Mouse (Mus musculus): ENCODE measurements around the gene Crocc2. TPM values are rescaled to one million over a fixed set of nuclear protein-coding genes. Genes with fewer than 3 reads are reported as not detected.

The Crocc2 gene
- total RNA-seq, 1 experiment: 3.1 TPM

GRCm38 (mm10) chr1:93162588-93162987 lies 5.9 kb upstream of the Crocc2 start:
- Histone ChIP-seq H3K9ac (ENCODE audit: insufficient read depth, low read depth, low read length, poor library complexity, severe bottlenecking) (no peak overlapping the region), H3K9me3 (ENCODE audit: control insufficient read depth, insufficient read depth, low read depth, low read length) (no peaks in the 10 kb centered on the region), H3K4me3 (ENCODE audit: insufficient read depth in 1 of 2, low read depth in 1 of 2, low read length in 2 of 2, poor library complexity in 1 of 2, severe bottlenecking in 1 of 2) (no peak overlapping the region), H3K36me3 (ENCODE audit: control insufficient read depth, insufficient read depth, low read length, poor library complexity, severe bottlenecking) (no peaks in the 10 kb centered on the region), H3K4me1 (ENCODE audit: control insufficient read depth in 2 of 2, insufficient read depth in 2 of 2, low read length in 2 of 2, poor library complexity in 1 of 2) (0 out of 4 replicates have a peak, but pooled peaks cover 0 to 2% of the 10 kb centered on the region in 2 experiments), H3K27ac (ENCODE audit: insufficient read depth, low read depth, low read length, poor library complexity, severe bottlenecking) (no peak overlapping the region)
- DNase-seq (ENCODE audit: low read depth, low spot score): no peak
- in situ Hi-C loops (cut with MboI; ENCODE audit: low sequenced_read_pairs in 2 of 2, unreplicated experiment in 2 of 2): no loop called here
- no peak for TF ChIP-seq HCFC1 (IDR thresholded peaks at IDR 0.05; ENCODE audit: borderline replicate concordance, insufficient read depth, low read length)
- no peak for TF ChIP-seq ZC3H11A (IDR thresholded peaks at IDR 0.05; ENCODE audit: borderline replicate concordance, low read depth, low read length)
- TF ChIP-seq MAFK (IDR thresholded peaks at IDR 0.05; ENCODE audit: insufficient read depth, low read depth, low read length): no peak
- no peak for TF ChIP-seq ZNF384 (IDR thresholded peaks at IDR 0.05; ENCODE audit: low read depth, low read length)
- TF ChIP-seq CHD2 (IDR thresholded peaks at IDR 0.05; ENCODE audit: low read depth, low read length): no peak

- no peaks in the 10 kb centered on the region for H3K9me3 ChIP-seq (ENCODE audit: control insufficient read depth, insufficient read depth, low read depth, low read length)
- DNase-seq (ENCODE audit: low read depth, low spot score): no peak
- in situ Hi-C loops (cut with MboI; ENCODE audit: low sequenced_read_pairs in 2 of 2, unreplicated experiment in 2 of 2): no loop called here
- H3K4me1 ChIP-seq (ENCODE audit: control insufficient read depth in 2 of 2, insufficient read depth in 2 of 2, low read length in 2 of 2, poor library complexity in 1 of 2): no peaks in the 10 kb centered on the region; a peak in 1 of 4 replicates
- H3K4me3 ChIP-seq (ENCODE audit: insufficient read depth in 1 of 2, low read depth in 1 of 2, low read length in 2 of 2, poor library complexity in 1 of 2, severe bottlenecking in 1 of 2): no peak overlapping the region
- H3K27ac ChIP-seq (ENCODE audit: insufficient read depth, low read depth, low read length, poor library complexity, severe bottlenecking): no peak overlapping the region
- no peak for TF ChIP-seq CHD2 (IDR thresholded peaks at IDR 0.05; ENCODE audit: low read depth, low read length)
- TF ChIP-seq ZNF384 (IDR thresholded peaks at IDR 0.05; ENCODE audit: low read depth, low read length): no peak
- no peak for TF ChIP-seq MAFK (IDR thresholded peaks at IDR 0.05; ENCODE audit: insufficient read depth, low read depth, low read length)
- TF ChIP-seq ZC3H11A (IDR thresholded peaks at IDR 0.05; ENCODE audit: borderline replicate concordance, low read depth, low read length): no peak
- no peak for TF ChIP-seq HCFC1 (IDR thresholded peaks at IDR 0.05; ENCODE audit: borderline replicate concordance, insufficient read depth, low read length)
- no peak overlapping the region for H3K9ac ChIP-seq (ENCODE audit: insufficient read depth, low read depth, low read length, poor library complexity, severe bottlenecking)
- H3K36me3 ChIP-seq (ENCODE audit: control insufficient read depth, insufficient read depth, low read length, poor library complexity, severe bottlenecking): no peaks in the 10 kb centered on the region
Observed at GRCm38 (mm10) chr1:93165447-93165846, 3.1 kb upstream of the Crocc2 start.

GRCm38 (mm10) chr1:93166346-93167079 lies 2.0 kb upstream of the Crocc2 start:
- no peak overlapping the region for H3K9ac ChIP-seq (ENCODE audit: insufficient read depth, low read depth, low read length, poor library complexity, severe bottlenecking)
- H3K4me1 ChIP-seq (ENCODE audit: control insufficient read depth in 2 of 2, insufficient read depth in 2 of 2, low read length in 2 of 2, poor library complexity in 1 of 2): no peaks in the 10 kb centered on the region; a peak in 1 of 4 replicates
- no peaks in the 10 kb centered on the region for H3K36me3 ChIP-seq (ENCODE audit: control insufficient read depth, insufficient read depth, low read length, poor library complexity, severe bottlenecking)
- in situ Hi-C loops (cut with MboI; ENCODE audit: low sequenced_read_pairs in 2 of 2, unreplicated experiment in 2 of 2): no loop called here
- no peaks in the 10 kb centered on the region for H3K9me3 ChIP-seq (ENCODE audit: control insufficient read depth, insufficient read depth, low read depth, low read length)
- no peak for DNase-seq (ENCODE audit: low read depth, low spot score)
- H3K27ac ChIP-seq (ENCODE audit: insufficient read depth, low read depth, low read length, poor library complexity, severe bottlenecking): no peak overlapping the region
- TF ChIP-seq ZNF384 (IDR thresholded peaks at IDR 0.05; ENCODE audit: low read depth, low read length) (no peak), MAFK (IDR thresholded peaks at IDR 0.05; ENCODE audit: insufficient read depth, low read depth, low read length) (no peak), HCFC1 (IDR thresholded peaks at IDR 0.05; ENCODE audit: borderline replicate concordance, insufficient read depth, low read length) (no peak), ZC3H11A (IDR thresholded peaks at IDR 0.05; ENCODE audit: borderline replicate concordance, low read depth, low read length) (no peak)
- H3K4me3 ChIP-seq (ENCODE audit: insufficient read depth in 1 of 2, low read depth in 1 of 2, low read length in 2 of 2, poor library complexity in 1 of 2, severe bottlenecking in 1 of 2): no peak overlapping the region

- Histone ChIP-seq H3K4me3 (ENCODE audit: insufficient read depth in 1 of 2, low read depth in 1 of 2, low read length in 2 of 2, poor library complexity in 1 of 2, severe bottlenecking in 1 of 2) (no peak overlapping the region), H3K9me3 (ENCODE audit: control insufficient read depth, insufficient read depth, low read depth, low read length) (no peaks in the 10 kb centered on the region), H3K36me3 (ENCODE audit: control insufficient read depth, insufficient read depth, low read length, poor library complexity, severe bottlenecking) (no peaks in the 10 kb centered on the region), H3K9ac (ENCODE audit: insufficient read depth, low read depth, low read length, poor library complexity, severe bottlenecking) (no peak overlapping the region), H3K27ac (ENCODE audit: insufficient read depth, low read depth, low read length, poor library complexity, severe bottlenecking) (no peak overlapping the region), H3K4me1 (ENCODE audit: control insufficient read depth in 2 of 2, insufficient read depth in 2 of 2, low read length in 2 of 2, poor library complexity in 1 of 2) (peaks cover 0 to 11% of the 10 kb centered on the region in 2 experiments; a peak in 3 of 4 replicates)
- TF ChIP-seq HCFC1 (IDR thresholded peaks at IDR 0.05; ENCODE audit: borderline replicate concordance, insufficient read depth, low read length): no peak
- no peak for TF ChIP-seq CHD2 (IDR thresholded peaks at IDR 0.05; ENCODE audit: low read depth, low read length)
- no peak for TF ChIP-seq ZC3H11A (IDR thresholded peaks at IDR 0.05; ENCODE audit: borderline replicate concordance, low read depth, low read length)
- no peak for TF ChIP-seq ZNF384 (IDR thresholded peaks at IDR 0.05; ENCODE audit: low read depth, low read length)
- no peak for TF ChIP-seq MAFK (IDR thresholded peaks at IDR 0.05; ENCODE audit: insufficient read depth, low read depth, low read length)
- no peak for DNase-seq (ENCODE audit: low read depth, low spot score)
- in situ Hi-C loops (cut with MboI; ENCODE audit: low sequenced_read_pairs in 2 of 2, unreplicated experiment in 2 of 2): no loop called here
Observed at GRCm38 (mm10) chr1:93173665-93174064, 5.1 kb downstream of the Crocc2 start.
